Mouse (Mus musculus): Measurements from ENCODE around the gene Galk2.

Gene Galk2

GRCm38 (mm10) chr2:125858521-125859280, at the start of gene Galk2, which contains the start of gene Cops2:
Galk2 (plus strand) TSS chr2:125859109.
Cops2 (minus strand) TSS chr2:125859139.
- peak; percentile 93 for DNase-seq (ENCODE audit: low read depth, low spot score)

- DNase-seq (ENCODE audit: low read depth, low spot score), result no peak
These were observed 49.4 kb upstream of the Galk2 start for GRCm38 (mm10) chr2:125809551-125809950.

GRCm38 (mm10) chr2:125811332-125811731, 47.6 kb upstream of the Galk2 start:
- DNase-seq (ENCODE audit: low read depth, low spot score), result no peak

GRCm38 (mm10) chr2:125813972-125814595, 44.8 kb upstream of the Galk2 start:
- peak; percentile 61 for DNase-seq (ENCODE audit: low read depth, low spot score)

- no peak for DNase-seq (ENCODE audit: low read depth, low spot score)
These were observed 38.5 kb upstream of the Galk2 start for GRCm38 (mm10) chr2:125820397-125820796.

GRCm38 (mm10) chr2:125826201-125826600, 32.7 kb upstream of the Galk2 start:
- no peak for DNase-seq (ENCODE audit: low read depth, low spot score)

GRCm38 (mm10) chr2:125827898-125828297, 31.0 kb upstream of the Galk2 start:
- no peak for DNase-seq (ENCODE audit: low read depth, low spot score)

- no peak for DNase-seq (ENCODE audit: low read depth, low spot score)
These were observed 29.0 kb upstream of the Galk2 start for GRCm38 (mm10) chr2:125829924-125830323.

GRCm38 (mm10) chr2:125838091-125838490, 20.8 kb upstream of the Galk2 start:
- no peak for DNase-seq (ENCODE audit: low read depth, low spot score)

GRCm38 (mm10) chr2:125838708-125839284, 20.1 kb upstream of the Galk2 start:
- DNase-seq (ENCODE audit: low read depth, low spot score), result no peak

GRCm38 (mm10) chr2:125851237-125851636, 7.7 kb upstream of the Galk2 start:
- no peak for DNase-seq (ENCODE audit: low read depth, low spot score)

- DNase-seq (ENCODE audit: low read depth, low spot score), result no peak
These were observed 1.2 kb upstream of the Galk2 start for GRCm38 (mm10) chr2:125857707-125858106.

GRCm38 (mm10) chr2:125863799-125864198, 4.9 kb downstream of the Galk2 start:
- no peak for DNase-seq (ENCODE audit: low read depth, low spot score)

- no peak for DNase-seq (ENCODE audit: low read depth, low spot score)
These were observed 5.6 kb downstream of the Galk2 start for GRCm38 (mm10) chr2:125864551-125864950.

- no peak for DNase-seq (ENCODE audit: low read depth, low spot score)
These were observed 6.7 kb downstream of the Galk2 start for GRCm38 (mm10) chr2:125865585-125865984.

GRCm38 (mm10) chr2:125866058-125866740, 7.3 kb downstream of the Galk2 start:
- peak; percentile 48 for DNase-seq (ENCODE audit: low read depth, low spot score)

GRCm38 (mm10) chr2:125868301-125868700, 9.4 kb downstream of the Galk2 start:
- no peak for DNase-seq (ENCODE audit: low read depth, low spot score)

- no peak for DNase-seq (ENCODE audit: low read depth, low spot score)
These were observed 11.2 kb downstream of the Galk2 start for GRCm38 (mm10) chr2:125870159-125870558.

GRCm38 (mm10) chr2:125885891-125886576, 27.1 kb downstream of the Galk2 start:
- no peak for DNase-seq (ENCODE audit: low read depth, low spot score)

- peak; percentile 11 for DNase-seq (ENCODE audit: low read depth, low spot score)
These were observed 34.2 kb downstream of the Galk2 start for GRCm38 (mm10) chr2:125893096-125893495.

GRCm38 (mm10) chr2:125895099-125895498, 36.2 kb downstream of the Galk2 start:
- DNase-seq (ENCODE audit: low read depth, low spot score), result no peak

- no peak for DNase-seq (ENCODE audit: low read depth, low spot score)
These were observed 37.4 kb downstream of the Galk2 start for GRCm38 (mm10) chr2:125896355-125896754.
